Mouse (Mus musculus) natural killer cell, adult 2 months (primary cell): ENCODE measurements around the gene Rragb.

Source experiments
- DNase-seq, 2 experiments: peaks; one replicate each; pipeline ENCODE4 v3.0.0; 2022; ENCODE audit warnings: low spot score in 2 of 2

Gene Rragb

DNA sequence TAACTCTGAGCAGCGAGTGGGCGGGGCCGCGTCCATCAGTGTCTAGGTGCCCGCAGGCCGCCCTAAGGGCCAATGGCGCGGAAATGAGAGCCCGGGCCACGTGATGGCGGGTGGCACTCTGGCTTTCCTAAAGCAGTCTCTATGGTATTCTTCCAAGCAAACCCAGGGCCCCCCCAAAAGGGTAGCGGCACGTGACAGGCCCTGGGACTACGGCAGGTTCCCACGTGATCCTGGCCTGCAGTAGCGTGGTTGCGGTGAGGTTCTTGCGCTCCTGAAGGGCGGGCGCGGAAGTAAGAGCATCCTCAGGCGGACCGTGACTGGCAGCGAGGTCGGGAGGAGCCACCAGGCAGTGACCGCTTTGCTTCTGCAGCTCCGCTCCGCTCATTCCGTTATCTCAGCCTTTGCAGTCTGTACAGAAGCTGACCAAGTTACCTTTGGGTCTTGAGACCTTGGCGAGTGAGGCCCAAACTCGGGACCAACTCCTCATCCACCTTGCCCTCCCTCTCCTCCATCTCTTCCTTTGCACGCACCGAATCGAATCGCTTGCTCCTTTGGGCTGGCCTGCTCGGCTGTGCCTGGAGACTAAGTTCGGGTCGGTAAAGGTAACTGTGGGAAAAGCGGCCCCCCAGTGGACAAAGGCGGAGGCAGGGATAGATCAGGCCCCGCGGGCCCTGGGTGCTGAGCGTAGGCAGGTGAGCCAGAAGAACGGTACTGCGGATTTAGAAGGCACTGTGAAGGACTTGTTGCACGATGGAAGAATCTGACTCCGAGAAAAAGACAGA is at the start of gene Rragb:
Rragb (plus strand) TSS at position 248 of the 782 bp plus-strand sequence.
- DNase-seq = peak; percentile 84 to 85

DNA sequence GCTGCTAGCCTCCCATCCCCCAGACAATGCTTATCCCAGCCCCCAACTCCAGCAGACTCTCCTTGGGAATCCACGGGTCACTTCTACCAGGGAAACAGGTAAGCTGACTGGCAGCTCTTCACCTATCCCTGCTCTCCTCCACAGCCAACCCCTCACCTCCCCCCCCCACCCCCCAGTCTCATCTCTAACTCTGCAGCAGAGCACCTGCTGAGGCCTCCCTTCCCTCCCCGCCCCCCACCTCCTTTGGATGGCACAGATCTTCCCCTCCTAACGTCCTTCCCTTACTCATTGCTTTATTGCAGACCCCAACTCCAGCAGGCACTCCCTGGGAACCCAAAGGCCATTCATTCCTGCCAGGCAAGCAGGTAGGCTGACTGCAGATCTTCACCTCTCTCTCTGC is 21.3 kb upstream of the Rragb start, which contains the start of gene Foxr2:
Foxr2 (plus strand) TSS at position 301 of the 400 bp plus-strand sequence.
- DNase-seq = no peak

DNA sequence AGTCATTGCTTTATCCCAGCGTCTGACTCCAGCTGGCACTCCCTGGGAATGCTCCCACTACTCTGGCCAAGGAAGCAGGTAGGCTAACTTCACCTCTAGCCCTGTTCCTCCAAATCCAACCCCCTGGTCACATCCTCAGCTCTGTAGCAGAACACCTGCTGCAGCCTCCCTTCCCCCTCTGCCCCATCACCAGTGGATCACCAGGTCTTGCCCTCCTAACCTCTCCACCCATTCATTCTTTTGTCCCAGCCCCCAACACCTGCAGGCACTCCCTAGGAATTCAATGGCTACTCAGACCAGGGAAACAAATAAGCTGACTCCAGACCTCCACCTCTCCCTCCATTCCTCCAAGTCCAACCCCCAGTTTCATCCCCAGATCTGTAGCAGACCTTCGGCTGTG is 20.8 kb upstream of the Rragb start:
- DNase-seq = no peak

DNA sequence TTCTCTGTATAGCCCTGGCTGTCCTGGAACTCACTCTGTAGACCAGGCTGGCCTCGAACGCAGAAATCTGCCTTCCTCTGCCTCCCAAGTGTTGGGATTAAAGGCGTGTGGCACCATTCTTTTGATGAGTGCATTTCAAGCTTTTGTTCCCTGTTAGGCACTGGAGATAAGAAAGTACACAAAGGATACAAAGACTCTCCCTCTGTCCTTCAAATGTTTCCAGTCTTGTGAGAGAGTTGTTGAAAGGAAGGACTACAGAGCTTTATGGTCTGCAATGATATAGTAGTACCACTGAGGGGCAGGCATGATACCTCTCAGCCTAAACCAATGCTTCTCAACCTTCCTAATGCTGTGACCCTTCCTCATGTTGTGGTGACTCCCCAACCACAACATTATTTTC is 2.9 kb downstream of the Rragb start:
- DNase-seq = no peak

DNA sequence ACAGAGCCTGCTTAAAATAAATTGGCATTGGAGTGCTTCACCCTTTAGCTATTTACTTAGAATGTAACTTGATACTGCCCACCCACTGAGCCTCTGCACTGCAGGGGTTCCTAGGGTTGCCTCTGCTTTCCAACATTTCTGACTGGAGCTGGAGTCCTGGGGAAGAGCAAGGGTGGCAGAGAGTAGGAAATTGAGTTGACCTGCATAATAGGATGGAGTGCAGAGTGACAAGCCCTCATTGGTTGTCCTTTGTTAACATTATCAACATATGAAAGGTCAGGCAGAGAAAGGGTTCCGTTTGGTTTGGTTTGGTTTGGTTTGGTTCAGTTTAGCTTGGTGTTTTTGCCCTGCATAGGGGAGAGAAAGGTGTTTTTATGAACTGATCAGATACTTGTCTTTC is 12.0 kb downstream of the Rragb start:
- DNase-seq = no peak

DNA sequence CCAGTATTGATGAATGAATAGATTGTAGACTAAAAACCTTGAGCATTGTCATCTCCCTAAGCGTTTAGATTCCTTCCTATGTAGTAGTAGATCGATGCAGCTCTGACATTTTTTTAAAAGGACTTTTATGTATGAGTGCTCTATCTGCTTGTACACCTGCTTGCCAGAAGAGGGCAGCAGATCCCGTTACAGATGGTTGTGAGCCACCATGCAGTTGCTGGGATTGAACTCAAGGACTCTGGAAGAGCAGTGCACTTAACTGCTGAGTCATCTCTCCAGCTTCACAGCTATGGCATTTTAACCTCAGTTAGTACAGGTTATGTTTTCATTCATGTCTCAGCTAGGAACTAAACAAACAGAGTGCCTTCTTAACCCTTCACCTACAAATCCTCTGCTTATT is 15.5 kb downstream of the Rragb start:
- peak in 1 of 2 experiments; percentile 23 for DNase-seq

DNA sequence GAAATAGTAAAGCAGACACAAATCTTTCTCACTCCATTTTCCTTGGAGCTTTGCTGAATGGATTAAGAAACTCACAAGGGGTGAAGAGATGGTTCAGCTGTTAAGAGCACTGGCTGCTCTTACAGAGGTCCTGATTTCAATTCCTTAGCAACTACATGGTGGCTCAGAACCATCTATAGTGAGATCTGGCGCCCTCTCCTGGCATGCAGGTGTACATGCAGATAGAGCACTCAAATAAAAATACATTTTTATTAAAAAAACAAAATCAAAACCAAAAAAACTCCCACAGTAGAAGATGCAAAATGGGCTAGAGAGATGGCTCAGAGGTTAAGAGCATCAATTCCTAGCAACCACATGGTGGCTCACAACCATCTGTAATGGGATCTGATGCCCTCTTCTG is 35.0 kb downstream of the Rragb start:
- DNase-seq = peak in 1 of 2 experiments; percentile 11

DNA sequence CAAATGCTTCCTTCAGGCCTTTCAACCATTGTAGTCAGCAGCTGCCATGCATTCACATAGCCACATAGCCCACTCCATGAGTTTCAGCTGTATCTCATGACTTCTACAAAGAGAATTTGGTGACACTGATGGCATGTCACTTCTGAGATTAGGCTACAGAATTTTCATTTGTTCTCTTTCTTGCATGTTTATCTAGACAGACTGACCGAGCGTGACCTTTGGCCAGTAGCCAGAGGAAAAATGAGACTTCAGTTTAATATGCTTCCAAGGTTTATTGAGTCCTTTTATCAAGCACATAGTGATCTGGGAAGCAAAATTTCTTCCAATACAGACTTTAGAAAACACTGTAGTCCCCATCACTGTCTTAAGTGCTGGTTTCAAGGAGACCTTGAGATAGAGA is 42.4 kb downstream of the Rragb start:
- DNase-seq = no peak

DNA sequence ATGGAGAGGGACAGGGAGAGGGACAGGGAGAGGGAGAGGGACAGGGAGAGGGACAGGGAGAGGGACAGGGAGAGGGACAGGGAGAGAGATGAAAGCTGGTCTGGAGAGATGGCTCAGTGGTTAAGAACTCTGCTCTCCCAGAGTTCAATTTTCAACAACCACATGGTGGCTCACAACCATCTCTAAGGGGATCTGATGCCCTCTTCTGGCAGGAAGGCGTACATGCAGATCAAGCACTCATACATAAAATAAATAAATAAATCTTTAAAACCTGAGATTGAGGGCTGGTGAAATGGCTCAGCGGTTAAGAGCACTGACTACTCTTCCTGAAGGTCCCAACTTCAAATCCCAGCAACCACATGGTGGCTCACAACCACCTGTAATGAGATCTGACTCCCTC is 59.4 kb downstream of the Rragb start:
- peak in 1 of 2 experiments; percentile 1 for DNase-seq

DNA sequence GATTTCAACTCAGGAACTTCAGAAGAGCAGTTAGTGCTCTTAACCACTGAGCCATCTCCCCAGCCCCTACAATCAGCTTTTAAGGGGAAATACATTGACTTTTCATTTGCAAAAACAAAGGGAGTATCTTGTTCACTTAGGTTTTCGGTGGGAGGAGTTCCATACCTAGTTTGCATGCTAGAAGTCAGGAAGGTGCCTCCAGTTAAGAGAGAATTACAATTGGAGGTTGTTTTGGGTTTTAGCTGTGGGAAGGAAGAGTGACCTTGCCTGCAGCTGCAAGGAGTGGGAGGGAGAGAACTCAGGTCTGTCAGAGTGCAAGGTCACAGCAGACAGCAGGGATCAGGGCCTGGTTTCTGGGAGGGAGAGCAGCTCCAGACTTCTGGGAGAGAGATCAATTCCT is 71.3 kb downstream of the Rragb start:
- DNase-seq = no peak
